Mouse (Mus musculus): ENCODE results near the gene Ift81.
"Not testable (repeated sequence)": the region's sequence is repeated elsewhere in the genome, so short reads cannot be mapped to it uniquely, and the experiment has no call there.

Gene Ift81

GRCm38 (mm10) chr5:122613908-122614732 is at the start of gene Ift81:
Ift81 (minus strand) TSS chr5:122614518.
- DNase-seq = peak; percentile 89

GRCm38 (mm10) chr5:122662501-122662900 is 48.2 kb upstream of the Ift81 start:
- peak; percentile 36 for DNase-seq

- DNase-seq = no peak
These were observed 42.5 kb upstream of the Ift81 start for GRCm38 (mm10) chr5:122656808-122657207.

- no peak for DNase-seq
These were observed 39.9 kb upstream of the Ift81 start for GRCm38 (mm10) chr5:122654268-122654573.

GRCm38 (mm10) chr5:122653446-122654267 is 39.3 kb upstream of the Ift81 start:
- DNase-seq = no peak

GRCm38 (mm10) chr5:122653112-122653445 is 38.8 kb upstream of the Ift81 start:
- DNase-seq = no peak

GRCm38 (mm10) chr5:122652506-122652905 is 38.2 kb upstream of the Ift81 start:
- no peak for DNase-seq

- DNase-seq = no peak
These were observed 35.8 kb upstream of the Ift81 start for GRCm38 (mm10) chr5:122650100-122650499.

GRCm38 (mm10) chr5:122649264-122649663 is 34.9 kb upstream of the Ift81 start:
- no peak for DNase-seq

GRCm38 (mm10) chr5:122647952-122648374 is 33.6 kb upstream of the Ift81 start:
- DNase-seq = not testable (repeated sequence)

GRCm38 (mm10) chr5:122647256-122647924 is 33.1 kb upstream of the Ift81 start:
- no peak for DNase-seq

GRCm38 (mm10) chr5:122646050-122646449 is 31.7 kb upstream of the Ift81 start:
- no peak for DNase-seq

GRCm38 (mm10) chr5:122645290-122645689 is 31.0 kb upstream of the Ift81 start:
- DNase-seq = no peak

GRCm38 (mm10) chr5:122644111-122644607 is 29.8 kb upstream of the Ift81 start:
- DNase-seq = no peak

GRCm38 (mm10) chr5:122643701-122644100 is 29.4 kb upstream of the Ift81 start, which contains the start of gene P2rx7:
P2rx7 (plus strand) TSS chr5:122643911.
- DNase-seq = peak; percentile 42

- no peak for DNase-seq
These were observed 25.7 kb upstream of the Ift81 start for GRCm38 (mm10) chr5:122639986-122640385.

GRCm38 (mm10) chr5:122639517-122639916 is 25.2 kb upstream of the Ift81 start:
- no peak for DNase-seq

- no peak for DNase-seq
These were observed 24.0 kb upstream of the Ift81 start for GRCm38 (mm10) chr5:122638296-122638695.

- no peak for DNase-seq
These were observed 22.6 kb upstream of the Ift81 start for GRCm38 (mm10) chr5:122636958-122637357.

GRCm38 (mm10) chr5:122636308-122636707 is 22.0 kb upstream of the Ift81 start:
- DNase-seq = no peak

GRCm38 (mm10) chr5:122635228-122635627 is 20.9 kb upstream of the Ift81 start:
- DNase-seq = no peak

- peak; percentile 72 for DNase-seq
These were observed 12.9 kb upstream of the Ift81 start for GRCm38 (mm10) chr5:122627243-122627642.

- no peak for DNase-seq
These were observed 11.4 kb upstream of the Ift81 start for GRCm38 (mm10) chr5:122625565-122626252.

Data from kidney, adult 11 months (tissue).